Mouse (Mus musculus): Measurements from ENCODE around the gene Myl7. TPM values are rescaled to one million over a fixed set of nuclear protein-coding genes. Genes with fewer than 3 reads are reported as not detected.
"Not testable (repeated sequence)": the region's sequence is repeated elsewhere in the genome, so short reads cannot be mapped to it uniquely, and the experiment has no call there.

Myl7 gene
- not detected in 2 replicates for polyA plus RNA-seq (2015; fragmentation: Nextera tagmentation; extraction: Ambion mirVana)

DNA sequence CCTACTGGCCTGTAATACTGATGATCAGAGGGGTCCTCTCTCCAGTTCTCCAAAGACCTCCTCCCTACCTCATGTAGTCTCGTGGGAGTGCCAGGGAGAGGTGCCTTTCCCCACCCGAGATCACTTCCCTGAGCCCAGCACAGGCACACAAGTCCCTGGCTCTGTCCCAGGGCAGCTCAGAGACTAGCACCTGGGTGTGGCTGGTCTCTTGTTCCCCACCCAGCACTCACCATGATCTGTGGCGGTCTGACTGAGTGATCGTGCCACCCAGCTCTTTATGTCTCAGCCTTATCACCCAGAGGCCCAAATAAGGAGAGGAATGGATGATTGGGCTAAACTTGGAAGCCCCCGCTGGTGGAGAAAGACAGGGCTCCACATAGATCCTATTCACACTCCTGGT lies at the start of gene Myl7:
TSS of gene Myl7 (minus strand) at position 252 of the 400 bp plus-strand sequence.
- Histone ChIP-seq H3K9me3 (ENCODE audit: control insufficient read depth, low read length) (no peaks in the 10 kb centered on the region), H3K36me3 (ENCODE audit: control insufficient read depth, insufficient read depth) (no peaks in the 10 kb centered on the region), H3K27me3 (replicated peaks; ENCODE audit: control insufficient read depth, insufficient read depth, low read length) (no peaks in the 10 kb centered on the region), H3K27ac (ENCODE audit: low read length) (no peak within 1 kb of the TSS), H3K4me1 (replicated peaks; ENCODE audit: control insufficient read depth, insufficient read depth, low read length) (peaks cover 15% of the 10 kb centered on the region), H3K4me3 (replicated peaks; ENCODE audit: low read length) (no peak within 1 kb of the TSS), H3K9ac (replicated peaks; ENCODE audit: low read depth, low read length) (no peak within 1 kb of the TSS), H3K4me2 (ENCODE audit: low read length) (no peak within 1 kb of the TSS)
- WGBS: 75% methylated on average over 5 of the region's 5 CpGs
- ATAC-seq: no peak

DNA sequence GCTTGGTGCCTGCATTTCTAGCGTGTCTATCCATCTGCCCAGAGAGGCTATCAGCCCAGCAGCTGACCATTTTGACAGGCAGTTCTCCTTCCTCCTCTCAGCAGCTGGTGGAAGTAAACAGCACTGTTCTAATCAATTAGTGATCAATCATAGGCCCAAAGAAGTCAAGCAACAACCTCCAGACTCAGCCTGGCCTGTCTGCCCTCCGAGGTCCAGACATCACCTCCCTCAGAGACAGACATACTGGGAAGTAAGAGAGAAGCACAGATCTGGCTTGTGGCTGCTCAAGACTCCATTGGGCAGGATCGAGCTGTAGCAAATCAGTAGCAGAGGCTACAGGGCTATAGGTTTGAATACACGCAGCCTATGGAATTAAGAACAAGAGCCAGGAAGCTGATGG lies 49.2 kb upstream of the Myl7 start:
- Histone ChIP-seq H3K27ac (ENCODE audit: low read length) (no peak overlapping the region), H3K4me2 (ENCODE audit: low read length) (no peak overlapping the region), H3K9ac (replicated peaks; ENCODE audit: low read depth, low read length) (no peak overlapping the region), H3K9me3 (ENCODE audit: control insufficient read depth, low read length) (no peaks in the 10 kb centered on the region), H3K4me3 (replicated peaks; ENCODE audit: low read length) (no peak overlapping the region), H3K27me3 (replicated peaks; ENCODE audit: control insufficient read depth, insufficient read depth, low read length) (no peaks in the 10 kb centered on the region), H3K4me1 (replicated peaks; ENCODE audit: control insufficient read depth, insufficient read depth, low read length) (no peaks in the 10 kb centered on the region), H3K36me3 (ENCODE audit: control insufficient read depth, insufficient read depth) (no peaks in the 10 kb centered on the region)
- ATAC-seq: no peak
- 63% methylated on average over 4 of the region's 4 CpGs for WGBS

DNA sequence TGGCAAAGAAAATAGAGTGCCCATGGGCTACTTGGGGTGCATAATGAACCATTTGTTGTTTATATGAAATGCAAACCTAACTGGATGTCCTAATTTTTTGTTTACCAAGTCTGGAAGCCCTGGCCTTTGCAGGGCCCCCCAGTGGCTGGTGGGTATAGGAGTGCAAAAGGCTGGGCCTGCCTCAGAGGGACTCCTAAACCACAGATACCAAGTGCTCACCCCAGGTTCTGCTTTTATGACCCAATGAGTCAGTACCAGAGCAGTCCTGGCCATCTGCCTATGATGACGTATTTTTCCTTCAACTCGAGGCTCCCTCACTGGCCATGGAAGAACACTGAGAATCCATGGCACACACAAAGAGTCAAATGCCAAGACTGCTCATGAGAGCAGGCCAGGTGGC lies 46.5 kb upstream of the Myl7 start:
- ATAC-seq: no peak
- no peak overlapping the region for H3K27ac ChIP-seq (ENCODE audit: low read length)
- no peak overlapping the region for H3K9ac ChIP-seq (replicated peaks; ENCODE audit: low read depth, low read length)
- H3K27me3 ChIP-seq (replicated peaks; ENCODE audit: control insufficient read depth, insufficient read depth, low read length): no peaks in the 10 kb centered on the region
- WGBS: 86% methylated on average over 2 of the region's 2 CpGs
- no peaks in the 10 kb centered on the region for H3K4me1 ChIP-seq (replicated peaks; ENCODE audit: control insufficient read depth, insufficient read depth, low read length)
- H3K36me3 ChIP-seq (ENCODE audit: control insufficient read depth, insufficient read depth): no peaks in the 10 kb centered on the region
- H3K9me3 ChIP-seq (ENCODE audit: control insufficient read depth, low read length): no peaks in the 10 kb centered on the region
- no peak overlapping the region for H3K4me3 ChIP-seq (replicated peaks; ENCODE audit: low read length)
- H3K4me2 ChIP-seq (ENCODE audit: low read length): no peak overlapping the region

DNA sequence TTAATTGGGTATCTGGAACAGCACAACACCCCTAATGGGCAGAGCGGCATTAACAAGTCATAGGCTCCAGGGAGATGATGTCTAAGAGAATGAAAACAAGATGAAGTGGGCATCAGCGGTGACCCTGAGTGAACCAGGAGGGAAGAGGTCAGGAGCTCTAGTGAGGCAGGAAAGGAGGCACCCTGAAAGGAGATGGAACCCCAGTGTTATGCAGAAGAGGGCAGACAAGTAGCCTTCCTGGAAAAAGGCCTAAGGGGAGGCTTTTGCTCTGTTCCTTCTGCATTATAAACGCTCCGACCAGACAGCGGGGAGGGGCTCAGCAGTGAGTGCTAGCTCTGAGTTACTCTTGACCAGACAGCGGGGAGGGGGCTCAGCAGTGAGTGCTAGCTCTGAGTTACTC lies 44.4 kb upstream of the Myl7 start:
- WGBS: 59% methylated on average over 6 of the region's 6 CpGs
- ATAC-seq: no peak
- Histone ChIP-seq H3K4me2 (ENCODE audit: low read length) (no peak overlapping the region), H3K4me3 (replicated peaks; ENCODE audit: low read length) (no peak overlapping the region), H3K27ac (ENCODE audit: low read length) (no peak overlapping the region), H3K9ac (replicated peaks; ENCODE audit: low read depth, low read length) (no peak overlapping the region), H3K36me3 (ENCODE audit: control insufficient read depth, insufficient read depth) (no peaks in the 10 kb centered on the region), H3K27me3 (replicated peaks; ENCODE audit: control insufficient read depth, insufficient read depth, low read length) (no peaks in the 10 kb centered on the region), H3K4me1 (replicated peaks; ENCODE audit: control insufficient read depth, insufficient read depth, low read length) (no peaks in the 10 kb centered on the region), H3K9me3 (ENCODE audit: control insufficient read depth, low read length) (no peaks in the 10 kb centered on the region)

DNA sequence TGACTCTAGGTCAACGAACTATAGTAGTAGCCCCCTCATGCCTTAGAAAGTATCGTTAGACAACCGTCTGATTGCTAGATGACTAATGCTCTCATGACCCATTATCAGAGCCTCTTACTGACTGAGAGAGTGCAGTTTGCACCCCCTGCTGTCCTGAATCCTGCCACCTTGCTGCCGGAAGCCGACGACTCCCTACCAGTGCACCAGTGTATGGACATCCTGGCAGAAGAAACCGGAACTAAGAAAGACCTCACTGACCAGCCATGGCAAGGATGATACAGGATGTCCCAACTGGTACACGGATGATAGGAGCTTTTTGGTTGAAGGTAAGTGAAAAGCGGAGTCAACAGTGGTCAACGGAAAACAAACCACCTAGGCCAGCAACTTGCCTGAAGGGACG lies 35.9 kb upstream of the Myl7 start:
- H3K4me3 ChIP-seq (replicated peaks; ENCODE audit: low read length); H3K4me2 ChIP-seq (ENCODE audit: low read length); ATAC-seq; H3K9ac ChIP-seq (replicated peaks; ENCODE audit: low read depth, low read length); H3K27me3 ChIP-seq (replicated peaks; ENCODE audit: control insufficient read depth, insufficient read depth, low read length); H3K9me3 ChIP-seq (ENCODE audit: control insufficient read depth, low read length); H3K4me1 ChIP-seq (replicated peaks; ENCODE audit: control insufficient read depth, insufficient read depth, low read length); H3K36me3 ChIP-seq (ENCODE audit: control insufficient read depth, insufficient read depth); H3K27ac ChIP-seq (ENCODE audit: low read length): not testable (repeated sequence)
- 90% methylated on average over 11 of the region's 11 CpGs for WGBS

DNA sequence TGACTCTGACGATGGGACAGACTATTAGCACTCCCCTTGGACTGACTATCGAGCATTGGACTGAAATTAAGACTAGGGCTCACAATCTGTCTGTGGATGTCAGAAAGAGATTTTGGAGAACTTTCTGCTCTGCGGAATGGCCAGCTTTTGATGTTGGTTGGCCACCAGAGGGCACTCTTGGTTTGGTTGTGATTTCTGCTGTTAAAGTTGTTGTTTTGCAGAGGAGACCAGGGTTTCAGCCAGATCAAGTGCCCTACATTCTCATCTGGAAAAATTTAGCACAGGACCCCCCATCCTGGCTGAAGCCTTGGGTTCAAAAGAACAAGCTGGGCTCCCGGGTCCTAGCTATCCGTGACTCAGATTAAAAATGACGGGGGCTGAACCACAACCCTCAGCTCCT lies 33.4 kb upstream of the Myl7 start:
- not testable (repeated sequence) for H3K27me3 ChIP-seq (replicated peaks; ENCODE audit: control insufficient read depth, insufficient read depth, low read length); ATAC-seq; H3K27ac ChIP-seq (ENCODE audit: low read length); H3K9me3 ChIP-seq (ENCODE audit: control insufficient read depth, low read length); H3K4me2 ChIP-seq (ENCODE audit: low read length); H3K36me3 ChIP-seq (ENCODE audit: control insufficient read depth, insufficient read depth); H3K4me3 ChIP-seq (replicated peaks; ENCODE audit: low read length); H3K9ac ChIP-seq (replicated peaks; ENCODE audit: low read depth, low read length); H3K4me1 ChIP-seq (replicated peaks; ENCODE audit: control insufficient read depth, insufficient read depth, low read length)
- WGBS: 83% methylated on average over 6 of the region's 6 CpGs

DNA sequence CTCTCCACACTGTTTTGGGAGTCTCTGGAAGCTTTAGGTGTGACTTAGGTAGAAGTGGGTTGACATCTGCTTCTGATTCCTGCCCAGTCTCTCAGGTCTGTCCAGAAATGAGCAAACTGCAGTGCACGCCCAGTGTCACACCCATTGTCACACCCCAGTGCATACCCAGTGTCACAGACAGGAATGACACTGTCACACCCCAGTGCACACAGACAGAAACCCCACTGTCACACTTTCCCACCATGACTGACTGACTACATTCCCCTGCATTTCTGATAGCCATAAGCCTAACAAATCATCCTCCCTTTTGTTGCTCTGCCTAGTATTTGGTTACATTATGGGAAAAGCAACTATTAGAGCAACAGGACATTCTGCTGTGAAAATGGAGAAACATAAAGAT lies 32.0 kb upstream of the Myl7 start:
- Histone ChIP-seq H3K36me3 (ENCODE audit: control insufficient read depth, insufficient read depth) (no peaks in the 10 kb centered on the region), H3K4me1 (replicated peaks; ENCODE audit: control insufficient read depth, insufficient read depth, low read length) (no peaks in the 10 kb centered on the region), H3K27ac (ENCODE audit: low read length) (no peak overlapping the region), H3K27me3 (replicated peaks; ENCODE audit: control insufficient read depth, insufficient read depth, low read length) (no peaks in the 10 kb centered on the region), H3K9ac (replicated peaks; ENCODE audit: low read depth, low read length) (no peak overlapping the region), H3K4me2 (ENCODE audit: low read length) (no peak overlapping the region), H3K4me3 (replicated peaks; ENCODE audit: low read length) (no peak overlapping the region), H3K9me3 (ENCODE audit: control insufficient read depth, low read length) (no peaks in the 10 kb centered on the region)
- 89% methylated on average over 1 of the region's 1 CpGs for WGBS
- ATAC-seq: no peak

DNA sequence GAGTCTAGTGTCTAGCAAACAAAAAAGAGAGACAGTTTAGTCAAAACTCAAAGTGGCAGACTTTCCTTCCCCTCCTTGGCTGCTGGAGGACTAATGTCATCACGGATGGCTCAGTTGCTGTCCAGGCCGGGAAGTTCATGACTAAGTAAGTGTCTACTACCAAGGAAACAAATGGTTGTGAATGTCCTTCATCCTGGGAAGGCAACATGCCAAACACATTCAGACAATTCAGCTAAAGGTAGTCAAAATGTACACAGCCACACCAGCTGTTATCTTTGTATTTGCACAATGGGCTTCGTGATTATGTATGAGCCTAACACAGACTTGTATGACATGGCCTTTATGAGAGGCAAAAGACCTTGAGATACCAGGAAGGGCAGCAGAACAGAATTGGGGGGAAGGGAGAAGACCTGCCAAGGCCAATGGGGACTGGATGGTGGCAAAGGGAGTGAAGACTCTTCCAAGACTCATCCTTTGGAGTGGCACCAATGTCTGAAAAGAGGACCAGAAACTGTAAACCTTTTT lies 28.2 kb upstream of the Myl7 start:
- no peaks in the 10 kb centered on the region for H3K27me3 ChIP-seq (replicated peaks; ENCODE audit: control insufficient read depth, insufficient read depth, low read length)
- H3K4me3 ChIP-seq (replicated peaks; ENCODE audit: low read length): no peak overlapping the region
- no peak overlapping the region for H3K27ac ChIP-seq (ENCODE audit: low read length)
- H3K9me3 ChIP-seq (ENCODE audit: control insufficient read depth, low read length): no peaks in the 10 kb centered on the region
- H3K4me2 ChIP-seq (ENCODE audit: low read length): no peak overlapping the region
- 82% methylated on average over 3 of the region's 3 CpGs for WGBS
- no peaks in the 10 kb centered on the region for H3K36me3 ChIP-seq (ENCODE audit: control insufficient read depth, insufficient read depth)
- H3K4me1 ChIP-seq (replicated peaks; ENCODE audit: control insufficient read depth, insufficient read depth, low read length): no peaks in the 10 kb centered on the region
- no peak for ATAC-seq
- no peak overlapping the region for H3K9ac ChIP-seq (replicated peaks; ENCODE audit: low read depth, low read length)

DNA sequence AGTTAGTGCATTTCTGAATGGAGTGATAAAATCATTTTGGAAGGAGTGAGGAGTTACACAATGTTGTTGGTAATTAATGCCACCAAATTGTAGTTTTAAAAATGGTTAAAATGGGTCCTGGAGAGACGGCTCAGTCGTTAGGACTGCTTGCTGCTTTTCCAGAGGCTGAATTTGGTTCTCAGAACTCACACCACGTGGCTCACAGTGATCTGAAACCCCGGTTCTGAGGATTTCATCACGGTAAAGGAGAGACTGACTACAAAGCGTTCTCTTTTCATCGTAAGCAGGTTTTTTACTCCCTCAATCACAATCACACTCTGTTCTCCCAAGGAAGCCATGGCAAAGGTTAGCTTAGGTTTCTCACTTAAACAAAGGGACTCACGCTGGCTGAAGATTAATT lies 26.1 kb upstream of the Myl7 start:
- Histone ChIP-seq H3K9me3 (ENCODE audit: control insufficient read depth, low read length) (no peaks in the 10 kb centered on the region), H3K36me3 (ENCODE audit: control insufficient read depth, insufficient read depth) (no peaks in the 10 kb centered on the region), H3K27me3 (replicated peaks; ENCODE audit: control insufficient read depth, insufficient read depth, low read length) (no peaks in the 10 kb centered on the region), H3K9ac (replicated peaks; ENCODE audit: low read depth, low read length) (no peak overlapping the region), H3K4me3 (replicated peaks; ENCODE audit: low read length) (no peak overlapping the region), H3K4me2 (ENCODE audit: low read length) (no peak overlapping the region), H3K27ac (ENCODE audit: low read length) (no peak overlapping the region), H3K4me1 (replicated peaks; ENCODE audit: control insufficient read depth, insufficient read depth, low read length) (no peaks in the 10 kb centered on the region)
- 57% methylated on average over 8 of the region's 8 CpGs for WGBS
- no peak for ATAC-seq

DNA sequence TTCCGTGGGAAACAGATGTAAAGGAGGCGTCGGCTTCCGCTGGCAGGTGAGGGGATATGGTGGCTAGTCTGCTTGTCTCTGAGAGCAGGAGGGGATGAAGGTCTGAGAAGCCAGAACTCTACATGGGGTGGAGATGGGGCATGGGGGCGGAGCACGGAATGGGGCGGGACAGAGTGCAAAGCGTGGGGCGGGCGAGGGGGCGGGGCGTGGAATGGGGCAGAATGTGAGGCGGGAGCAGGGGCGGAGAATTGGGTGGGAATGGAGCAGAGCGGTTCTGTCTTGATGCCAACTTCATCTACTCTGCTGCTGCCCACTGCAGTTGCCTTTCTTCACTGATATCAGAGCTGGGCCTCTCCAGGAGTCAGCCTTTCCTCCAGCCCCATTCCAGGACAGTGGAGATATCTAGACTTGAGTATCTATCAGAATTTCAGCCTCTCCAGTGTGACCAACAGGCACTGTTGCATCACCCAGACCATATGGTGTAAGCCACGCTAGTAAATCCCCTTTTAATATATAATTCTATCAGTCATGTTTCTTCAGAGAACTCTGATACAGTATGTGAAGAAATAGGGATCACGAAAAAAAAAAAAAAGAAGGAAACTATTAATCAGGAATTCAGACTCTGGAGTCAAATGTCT lies 21.9 kb upstream of the Myl7 start:
- H3K4me2 ChIP-seq (ENCODE audit: low read length): no peak overlapping the region
- no peaks in the 10 kb centered on the region for H3K9me3 ChIP-seq (ENCODE audit: control insufficient read depth, low read length)
- WGBS: 36% methylated on average over 17 of the region's 17 CpGs
- no peak overlapping the region for H3K27ac ChIP-seq (ENCODE audit: low read length)
- no peaks in the 10 kb centered on the region for H3K27me3 ChIP-seq (replicated peaks; ENCODE audit: control insufficient read depth, insufficient read depth, low read length)
- H3K9ac ChIP-seq (replicated peaks; ENCODE audit: low read depth, low read length): no peak overlapping the region
- H3K36me3 ChIP-seq (ENCODE audit: control insufficient read depth, insufficient read depth): no peaks in the 10 kb centered on the region
- no peak overlapping the region for H3K4me3 ChIP-seq (replicated peaks; ENCODE audit: low read length)
- no peaks in the 10 kb centered on the region for H3K4me1 ChIP-seq (replicated peaks; ENCODE audit: control insufficient read depth, insufficient read depth, low read length)
- no peak for ATAC-seq
